Mouse (Mus musculus) neural tube, embryonic 10.5 days (tissue): ENCODE measurements around the gene Gdap1l1.
"Not testable (repeated sequence)": the region's sequence is repeated elsewhere in the genome, so short reads cannot be mapped to it uniquely, and the experiment has no call there.

ENCODE experiments used
- DNase-seq: peaks from one replicate; pipeline ENCODE4 v3.0.0-alpha.2; 2017; ENCODE audit warnings: low spot score; ENCODE audit errors: extremely low spot score

Gene Gdap1l1

DNA sequence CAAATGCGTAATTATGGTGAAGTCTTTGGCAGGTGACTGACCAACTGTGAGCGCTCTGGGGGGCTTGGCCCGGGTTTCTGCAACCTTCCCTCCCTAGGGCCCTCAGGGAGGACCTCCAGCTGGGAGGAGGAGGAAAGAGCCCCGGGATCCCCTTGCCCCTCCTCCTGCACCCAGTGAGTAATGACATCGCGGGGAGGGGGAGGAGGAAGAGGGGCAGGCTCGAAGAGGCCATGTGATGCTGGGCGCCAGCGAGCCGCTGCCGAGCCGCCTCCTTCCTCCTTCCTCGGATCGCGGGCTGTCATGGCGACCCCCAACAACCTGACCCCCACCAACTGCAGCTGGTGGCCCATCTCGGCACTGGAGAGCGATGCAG, at the start of gene Gdap1l1:
TSS of gene Gdap1l1 (plus strand) at position 231 of the 373 bp plus-strand sequence.
- peak; percentile 45 for DNase-seq

DNA sequence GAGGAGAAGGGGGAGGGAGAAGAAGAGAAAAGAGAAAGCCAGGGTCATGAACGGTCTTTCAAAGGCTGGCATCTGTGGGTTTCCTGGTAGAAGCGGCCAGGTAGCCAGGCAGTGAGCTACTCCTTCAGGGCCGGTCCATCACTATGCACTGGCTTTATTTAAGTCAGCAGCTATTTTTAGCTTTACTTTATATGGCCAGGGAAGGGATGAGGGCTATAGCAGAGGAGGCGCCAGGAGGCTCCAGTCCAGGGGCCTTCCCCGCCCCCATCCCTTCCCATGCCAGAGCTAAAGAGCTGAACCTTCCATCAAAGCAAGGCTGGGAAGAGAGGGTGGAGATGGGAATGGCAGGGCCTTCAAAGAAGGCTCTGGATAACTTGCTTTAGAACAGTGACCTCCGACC, 45.8 kb upstream of the Gdap1l1 start:
- DNase-seq = no peak

GRCm38 (mm10) chr2:163393241-163393640, 45.0 kb upstream of the Gdap1l1 start:
- DNase-seq = no peak

DNA sequence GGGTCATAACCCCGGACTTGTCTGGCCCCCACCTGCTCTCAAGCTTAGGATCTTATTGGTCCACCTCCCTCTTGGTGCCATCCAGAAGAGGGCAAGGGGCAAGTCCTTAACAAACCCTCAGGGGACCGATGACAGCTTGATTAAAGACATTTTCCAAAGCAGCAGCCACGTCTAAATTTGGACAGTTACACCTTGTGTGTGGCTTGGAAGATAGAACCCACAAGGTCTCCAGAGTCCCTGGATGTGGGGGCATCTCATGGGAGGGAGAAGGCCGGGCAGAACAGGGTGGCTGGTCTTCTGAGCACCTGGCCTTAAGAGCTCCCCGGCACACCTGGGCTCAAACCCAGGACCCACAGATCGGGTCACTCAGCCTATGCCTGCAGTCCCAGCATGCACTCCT, 44.3 kb upstream of the Gdap1l1 start:
- DNase-seq = no peak

- DNase-seq = no peak
These were observed 43.3 kb upstream of the Gdap1l1 start for GRCm38 (mm10) chr2:163394977-163395376.

DNA sequence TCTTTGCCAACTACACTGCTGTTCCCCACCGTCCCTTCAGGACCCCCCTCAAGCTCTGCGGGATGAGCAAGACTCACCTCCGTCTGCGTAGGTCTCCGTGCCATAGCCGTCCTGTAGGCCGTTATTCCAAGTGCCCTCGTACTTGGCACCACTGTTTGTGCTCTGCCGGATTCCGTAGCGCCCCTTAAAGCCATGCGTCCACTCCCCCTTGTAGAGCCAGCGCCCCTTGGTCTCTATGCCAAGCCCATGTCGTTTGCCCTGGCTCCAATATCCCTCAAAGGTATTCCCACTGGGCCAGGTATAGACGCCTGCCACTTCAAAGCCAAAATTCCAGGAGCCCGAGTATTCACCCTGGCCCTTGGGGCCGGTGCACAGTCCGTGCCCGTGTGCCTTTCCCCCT, 41.2 kb upstream of the Gdap1l1 start:
- no peak for DNase-seq

GRCm38 (mm10) chr2:163397905-163398304, 40.4 kb upstream of the Gdap1l1 start, which contains the start of gene Jph2:
Gene Jph2, minus strand, starts transcription at chr2:163397993.
- DNase-seq = peak; percentile 57

DNA sequence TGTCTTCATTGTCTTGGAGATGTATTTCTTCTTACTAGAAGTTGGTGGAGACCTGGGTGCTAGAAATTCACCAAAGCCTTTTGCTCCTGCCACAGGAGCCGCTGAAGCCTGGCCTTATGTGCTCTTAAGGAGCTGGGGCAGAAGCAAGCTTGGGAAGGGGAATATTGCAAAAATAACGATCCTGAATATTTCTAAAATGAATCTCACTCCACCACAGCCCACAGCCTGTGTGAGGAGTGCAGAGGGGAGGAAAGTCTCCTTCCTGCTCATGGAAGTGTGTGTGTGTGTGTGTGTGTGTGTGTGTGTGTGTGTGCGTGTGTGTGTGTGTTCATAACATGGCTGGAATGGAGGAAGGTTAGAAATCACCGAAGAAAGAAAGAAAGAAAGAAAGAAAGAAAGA, 39.5 kb upstream of the Gdap1l1 start:
- DNase-seq = no peak

DNA sequence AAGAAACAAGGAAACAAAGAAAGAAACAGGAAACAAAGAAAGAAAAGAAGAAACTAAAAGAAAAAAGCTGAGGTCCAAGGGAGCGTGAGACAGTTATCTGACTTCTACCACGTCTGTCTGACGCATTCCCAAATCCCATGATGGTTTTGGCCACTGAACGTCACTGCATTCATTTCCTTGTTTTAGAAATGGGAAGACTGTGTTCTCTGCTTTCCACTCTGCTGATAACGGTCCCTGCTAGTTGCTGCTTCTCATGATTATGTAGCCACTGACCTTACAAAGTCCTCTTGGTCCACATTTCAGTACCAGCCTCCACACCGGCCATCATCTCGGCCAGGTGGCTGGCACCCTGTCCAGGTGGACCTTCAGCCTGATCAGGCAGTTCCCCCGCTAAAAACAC, 39.1 kb upstream of the Gdap1l1 start:
- DNase-seq = no peak

- DNase-seq = peak; percentile 79
These were observed 37.1 kb upstream of the Gdap1l1 start for GRCm38 (mm10) chr2:163401221-163401620.

GRCm38 (mm10) chr2:163404037-163404815, 34.0 kb upstream of the Gdap1l1 start:
- no peak for DNase-seq

DNA sequence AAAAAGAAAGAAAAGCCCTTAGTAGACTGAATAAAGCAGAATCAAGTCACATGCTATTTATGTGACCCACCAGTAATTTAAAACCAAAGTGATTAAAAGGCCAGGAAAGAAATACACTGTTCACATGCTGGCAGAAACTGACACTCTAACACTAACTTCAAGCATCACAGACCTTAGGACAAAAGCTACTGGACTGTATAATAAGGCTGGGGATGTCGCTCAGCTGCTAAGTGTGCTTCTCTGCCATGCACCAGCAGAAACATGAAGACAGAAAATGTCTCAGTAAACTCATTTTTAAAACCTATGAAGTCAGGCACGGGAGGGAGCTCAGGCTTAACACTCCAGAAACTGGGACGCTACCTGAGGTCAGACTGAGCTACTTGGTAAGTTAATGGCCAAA, 28.1 kb upstream of the Gdap1l1 start:
- DNase-seq = no peak

- not testable (repeated sequence) for DNase-seq
These were observed 26.9 kb upstream of the Gdap1l1 start for GRCm38 (mm10) chr2:163411344-163411743.

GRCm38 (mm10) chr2:163411840-163412239, 26.4 kb upstream of the Gdap1l1 start:
- no peak for DNase-seq

GRCm38 (mm10) chr2:163412419-163412818, 25.9 kb upstream of the Gdap1l1 start:
- no peak for DNase-seq

- DNase-seq = no peak
These were observed 25.3 kb upstream of the Gdap1l1 start for GRCm38 (mm10) chr2:163412846-163413590.

- DNase-seq = no peak
These were observed 21.2 kb upstream of the Gdap1l1 start for GRCm38 (mm10) chr2:163417026-163417425.

- DNase-seq = no peak
These were observed 20.4 kb upstream of the Gdap1l1 start for GRCm38 (mm10) chr2:163417830-163418229.

- DNase-seq = peak; percentile 75
These were observed 19.4 kb upstream of the Gdap1l1 start for GRCm38 (mm10) chr2:163418841-163419345.

DNA sequence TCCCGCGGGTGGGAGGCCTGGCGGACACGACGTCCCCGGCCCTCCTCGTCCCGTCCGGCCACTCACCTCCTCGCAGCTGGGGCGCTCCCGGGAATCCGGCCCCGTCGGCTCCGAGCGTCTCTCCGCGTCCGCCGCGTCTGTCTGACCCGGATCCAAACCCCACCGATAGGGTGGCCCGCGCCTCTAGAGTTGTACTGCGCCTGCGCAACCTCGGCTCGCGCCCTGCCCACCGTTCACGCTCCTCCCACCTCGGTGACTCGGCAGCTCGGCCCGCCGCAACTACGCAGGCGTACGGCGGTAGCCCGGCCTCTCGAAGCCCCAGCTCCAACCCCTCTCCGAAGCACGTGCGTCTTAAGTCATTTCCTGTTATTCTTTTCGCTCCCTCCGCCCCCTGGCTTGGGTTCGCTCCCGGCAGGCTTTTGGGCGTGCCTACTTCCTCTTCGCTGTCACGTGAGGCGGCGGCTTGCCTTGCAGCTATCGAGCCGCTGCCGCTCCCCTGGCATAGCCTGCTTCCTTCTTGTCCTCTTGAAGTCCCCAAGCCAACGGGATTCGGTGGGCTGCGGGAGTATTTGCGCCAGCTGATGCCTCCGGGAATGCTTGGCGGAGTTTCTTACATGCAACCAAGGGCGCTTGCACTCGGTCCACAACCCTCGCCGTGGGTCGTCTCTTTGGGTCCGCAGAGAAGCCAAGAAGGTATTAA, 18.8 kb upstream of the Gdap1l1 start:
- peak; percentile 97 for DNase-seq

- DNase-seq = no peak
These were observed 17.9 kb upstream of the Gdap1l1 start for GRCm38 (mm10) chr2:163420366-163420886.
